Mouse (Mus musculus) natural killer cell, adult 2 months (primary cell): ENCODE results near the gene Atp8b4.

Source experiments
- DNase-seq, 2 experiments: peaks; one replicate each; pipeline ENCODE4 v3.0.0; 2022; ENCODE audit warnings: low spot score in 2 of 2

The Atp8b4 gene

GRCm38 (mm10) chr2:126361131-126361810 is 139.2 kb downstream of the Atp8b4 start:
- no peak for DNase-seq

- no peak for DNase-seq
These were observed 139.8 kb downstream of the Atp8b4 start for GRCm38 (mm10) chr2:126360688-126361087.

GRCm38 (mm10) chr2:126359965-126360364 is 140.5 kb downstream of the Atp8b4 start:
- DNase-seq = no peak

- DNase-seq = no peak
These were observed 141.2 kb downstream of the Atp8b4 start for GRCm38 (mm10) chr2:126359278-126359677.

GRCm38 (mm10) chr2:126358741-126359140 is 141.7 kb downstream of the Atp8b4 start:
- no peak for DNase-seq

- no peak for DNase-seq
These were observed 145.2 kb downstream of the Atp8b4 start for GRCm38 (mm10) chr2:126355259-126355658.

GRCm38 (mm10) chr2:126351811-126352210 is 148.7 kb downstream of the Atp8b4 start:
- no peak for DNase-seq

GRCm38 (mm10) chr2:126343026-126343593 is 157.4 kb downstream of the Atp8b4 start:
- DNase-seq = no peak

GRCm38 (mm10) chr2:126341521-126341920 is 159.0 kb downstream of the Atp8b4 start:
- no peak for DNase-seq

- DNase-seq = no peak
These were observed 160.3 kb downstream of the Atp8b4 start for GRCm38 (mm10) chr2:126340201-126340600.

GRCm38 (mm10) chr2:126339516-126339915 is 161.0 kb downstream of the Atp8b4 start:
- no peak for DNase-seq

- DNase-seq = no peak
These were observed 163.3 kb downstream of the Atp8b4 start for GRCm38 (mm10) chr2:126337143-126337542.

- no peak for DNase-seq
These were observed 168.7 kb downstream of the Atp8b4 start for GRCm38 (mm10) chr2:126331794-126332193.

- DNase-seq = no peak
These were observed 177.3 kb downstream of the Atp8b4 start for GRCm38 (mm10) chr2:126323206-126323605.

- DNase-seq = no peak
These were observed 177.8 kb downstream of the Atp8b4 start for GRCm38 (mm10) chr2:126322631-126323031.

- no peak for DNase-seq
These were observed 182.4 kb downstream of the Atp8b4 start for GRCm38 (mm10) chr2:126318071-126318470.

- no peak for DNase-seq
These were observed 183.5 kb downstream of the Atp8b4 start for GRCm38 (mm10) chr2:126316942-126317341.

GRCm38 (mm10) chr2:126316346-126316745 is 184.1 kb downstream of the Atp8b4 start:
- DNase-seq = no peak

- no peak for DNase-seq
These were observed 189.4 kb downstream of the Atp8b4 start for GRCm38 (mm10) chr2:126311056-126311455.

- DNase-seq = peak; percentile 13 to 32
These were observed 190.5 kb downstream of the Atp8b4 start for GRCm38 (mm10) chr2:126309994-126310393.

- DNase-seq = no peak
These were observed 195.9 kb downstream of the Atp8b4 start for GRCm38 (mm10) chr2:126304621-126305020.

- DNase-seq = no peak
These were observed 197.2 kb downstream of the Atp8b4 start for GRCm38 (mm10) chr2:126303226-126303625.

GRCm38 (mm10) chr2:126302381-126302780 is 198.1 kb downstream of the Atp8b4 start:
- no peak for DNase-seq

- no peak for DNase-seq
These were observed 209.8 kb downstream of the Atp8b4 start for GRCm38 (mm10) chr2:126290702-126291101.
